Mouse (Mus musculus) liver, postnatal 0 days (tissue): Measurements from ENCODE around the gene Dstn.

ENCODE experiments used
- CTCF ChIP-seq: sonication (generic); IDR thresholded peaks from 2 replicates; pipeline ENCODE4 v1.5.1; 2016; ENCODE audit warnings: antibody characterized with exemption, low read depth
- EP300 ChIP-seq: IDR thresholded peaks from 2 replicates; pipeline ENCODE4 v1.6.1; 2016; ENCODE audit warnings: antibody characterized with exemption, low read depth, mild to moderate bottlenecking

GRCm38 (mm10) chr2:143988016-143988415 is 72.9 kb downstream of the Dstn start:
- TF ChIP-seq CTCF (no peak), EP300 (no peak)
